Mouse (Mus musculus) telencephalon, adult 2 months (tissue): ENCODE data around the gene Esp1.
"Not testable (repeated sequence)": the region's sequence is repeated elsewhere in the genome, so short reads cannot be mapped to it uniquely, and the experiment has no call there.

Experiments
- DNase-seq: peaks from one replicate; pipeline ENCODE4 v3.0.0-alpha.2; 2011; ENCODE audit warnings: low read depth, low spot score

The Esp1 gene

GRCm38 (mm10) chr17:40726820-40727219, at the start of gene Esp1:
Gene Esp1 (plus strand): TSS chr17:40727120.
- DNase-seq: no peak

DNA sequence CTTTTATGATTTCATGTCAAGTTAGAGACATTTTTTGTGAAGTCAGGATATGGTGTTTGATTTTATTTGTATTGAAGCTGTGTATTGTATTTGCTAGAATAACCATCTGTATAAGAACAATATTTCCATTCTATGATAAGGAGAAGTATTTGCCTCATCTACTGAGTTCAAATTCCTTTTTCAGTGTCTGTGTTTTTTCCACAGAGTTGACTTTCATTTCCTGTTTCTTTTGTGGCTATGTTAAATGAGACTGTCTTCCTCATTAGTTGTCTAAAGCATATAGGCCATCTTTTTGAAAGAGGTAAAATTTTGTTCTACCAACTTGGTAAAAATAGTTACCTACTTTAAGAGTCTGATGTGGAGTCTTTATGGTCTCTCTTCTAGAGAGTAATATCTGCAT, 10.6 kb upstream of the Esp1 start:
- no peak for DNase-seq

DNA sequence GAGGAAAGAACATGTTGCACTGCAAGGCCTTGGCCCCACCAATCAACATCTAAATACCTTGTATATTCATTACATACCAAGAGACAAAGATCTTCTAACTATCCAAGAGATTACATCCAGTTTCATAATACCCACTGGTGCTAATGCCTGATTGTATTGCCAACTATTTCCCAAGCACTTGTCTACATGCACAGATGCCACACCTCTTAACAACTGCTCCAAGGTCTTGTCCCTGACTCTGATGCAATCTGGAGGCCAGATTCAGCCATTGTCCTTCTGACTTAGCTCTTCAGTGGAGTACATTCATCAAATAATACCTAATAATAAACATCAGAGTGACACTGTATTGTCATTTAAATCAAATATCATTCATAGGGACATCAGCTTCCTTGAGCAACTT, 9.9 kb upstream of the Esp1 start:
- not testable (repeated sequence) for DNase-seq

- no peak for DNase-seq
Observed at GRCm38 (mm10) chr17:40731296-40731695, 4.4 kb downstream of the Esp1 start.

GRCm38 (mm10) chr17:40731724-40732123, 4.8 kb downstream of the Esp1 start:
- DNase-seq: no peak

GRCm38 (mm10) chr17:40763662-40764061, 36.7 kb downstream of the Esp1 start:
- DNase-seq: no peak

DNA sequence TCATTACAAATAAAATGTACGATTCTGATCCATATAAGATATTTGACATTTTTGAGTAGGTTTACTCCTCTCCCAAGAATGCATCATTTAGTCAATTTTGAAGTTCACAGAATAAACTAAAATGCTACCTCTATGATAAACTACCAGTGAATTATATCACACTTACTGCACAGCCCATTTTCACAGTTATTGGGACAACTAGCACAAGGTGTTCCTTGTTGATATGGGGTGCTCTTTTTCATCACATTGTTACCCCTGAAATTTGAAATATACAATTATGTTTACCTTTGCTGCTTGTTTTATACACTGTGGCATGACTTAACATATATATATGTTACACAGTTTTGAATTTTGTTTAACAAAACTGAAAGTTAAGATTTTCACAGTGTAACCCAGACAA, 40.2 kb downstream of the Esp1 start:
- no peak for DNase-seq
